Mouse (Mus musculus): Measurements from ENCODE around the gene Wscd1.

DNA sequence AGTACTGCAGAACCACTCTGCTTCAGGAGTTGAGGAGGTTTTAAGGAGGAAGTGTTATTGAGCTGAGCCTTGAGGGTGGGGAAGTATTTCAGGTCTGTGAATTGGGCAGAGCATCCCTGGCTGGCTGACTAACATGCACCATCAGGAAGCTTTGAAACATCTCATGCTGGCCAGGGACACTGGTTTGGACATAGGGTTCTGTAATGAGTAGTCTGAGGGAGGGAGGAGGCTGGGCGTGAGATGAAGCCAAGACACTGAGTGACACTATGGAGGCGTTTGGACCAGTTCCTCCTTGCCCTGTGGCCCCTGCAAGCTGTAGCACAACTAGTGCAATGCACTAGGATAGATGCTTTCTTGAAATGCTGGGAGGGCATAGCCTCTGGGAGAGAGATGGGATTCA, 5.4 kb downstream of the Wscd1 start:
- no peak for TF ChIP-seq CTCF (IDR thresholded peaks at IDR 0.05; ENCODE audit: low read depth)
- no peak for TF ChIP-seq EP300 (IDR thresholded peaks at IDR 0.05; ENCODE audit: low read depth)
